Comparison of ENCODE assay signal across 8 mouse cellular contexts in genomic region chr4:116596379-116596778, GRCm38 (mm10). TPM values are rescaled to one million over a fixed set of nuclear protein-coding genes. Genes with fewer than 3 reads are reported as not detected.
DNase-seq lines count a peak whose midpoint lies in the region; ATAC-seq and TF ChIP-seq lines count a peak whose summit lies in the region.

Gene Ccdc17 (plus strand): TSS chr4:116596654.

- no peaks in the 10 kb centered on the region for H3K27me3 ChIP-seq in E14TG2a.4 (ENCODE audit: insufficient read depth, low read length)
- H3K27me3 ChIP-seq in forebrain, embryonic 12.5 days: no peaks in the 10 kb centered on the region
- H3K27me3 ChIP-seq in midbrain, postnatal 0 days (ENCODE audit: insufficient read depth, low read length): no peaks in the 10 kb centered on the region

- peaks cover 61% of the 10 kb centered on the region for H3K36me3 ChIP-seq in E14TG2a.4 (ENCODE audit: insufficient read depth, low read length)
- H3K36me3 ChIP-seq in forebrain, embryonic 12.5 days (replicated peaks): peaks cover 47% of the 10 kb centered on the region
- peaks cover 22% of the 10 kb centered on the region; the same call in 1 of the 2 replicates for H3K36me3 ChIP-seq in midbrain, postnatal 0 days (ENCODE audit: insufficient read depth, low read length)

- peak; percentile 16 to 34 for DNase-seq in cerebellum, adult 18-20 months
- no peak for DNase-seq in cerebellum, postnatal 4 days (ENCODE audit: low spot score in 2 of 2)
- DNase-seq in large intestine, adult 2 months (ENCODE audit: low read depth, low spot score): peak; percentile 46
- DNase-seq in midbrain, postnatal 0 days (ENCODE audit: low spot score): no peak
- no peak for DNase-seq in ovary, postnatal 14 days (ENCODE audit: low spot score)
- DNase-seq in gastrocnemius, adult 18-20 months (ENCODE audit: low spot score): no peak

- peaks cover 45% of the 10 kb centered on the region for H3K4me1 ChIP-seq in E14TG2a.4 (replicated peaks; ENCODE audit: low read depth, low read length)
- H3K4me1 ChIP-seq in forebrain, embryonic 12.5 days: peaks cover 21% of the 10 kb centered on the region
- peaks cover 9% of the 10 kb centered on the region for H3K4me1 ChIP-seq in midbrain, postnatal 0 days (ENCODE audit: insufficient read depth, low read length)

- H3K4me3 ChIP-seq in E14TG2a.4 (replicated peaks; ENCODE audit: low read length): peak within 1 kb of the TSS; percentile 92
- H3K4me3 ChIP-seq in forebrain, embryonic 12.5 days (replicated peaks): peak within 1 kb of the TSS; percentile 61
- peak within 1 kb of the TSS; percentile 74 for H3K4me3 ChIP-seq in midbrain, postnatal 0 days (ENCODE audit: low read depth, low read length)

- WGBS in forebrain, embryonic 12.5 days: 27% methylated on average over 5 of the region's 5 CpGs
- 11% methylated on average over 5 of the region's 5 CpGs for WGBS in large intestine, adult 2 months
- WGBS in midbrain, postnatal 0 days: 25% methylated on average over 5 of the region's 5 CpGs

- peak within 1 kb of the TSS; percentile 69 for H3K9ac ChIP-seq in forebrain, embryonic 12.5 days
- H3K9ac ChIP-seq in midbrain, postnatal 0 days (replicated peaks; ENCODE audit: low read length, poor library complexity, severe bottlenecking): peak within 1 kb of the TSS; percentile 64

- ATAC-seq in forebrain, embryonic 12.5 days (ENCODE audit: low FRiP score): no peak
- ATAC-seq in midbrain, postnatal 0 days (ENCODE audit: low FRiP score): no peak

- no peak for TF ChIP-seq CTCF in E14TG2a.4 (conservative IDR thresholded peaks at IDR 0.05; ENCODE audit: low read length)
- no peak for TF ChIP-seq CTCF in midbrain, postnatal 0 days (IDR thresholded peaks at IDR 0.05)

- H3K9me3 ChIP-seq in E14TG2a.4 (ENCODE audit: low read length): no peaks in the 10 kb centered on the region
- no peaks in the 10 kb centered on the region for H3K9me3 ChIP-seq in forebrain, embryonic 12.5 days
- no peaks in the 10 kb centered on the region for H3K9me3 ChIP-seq in midbrain, postnatal 0 days (ENCODE audit: low read length)

- H3K27ac ChIP-seq in forebrain, embryonic 12.5 days: peak within 1 kb of the TSS; percentile 74
- H3K27ac ChIP-seq in midbrain, postnatal 0 days (ENCODE audit: low read depth, low read length): peak within 1 kb of the TSS; percentile 88

- peak within 1 kb of the TSS; percentile 85 for H3K4me2 ChIP-seq in forebrain, embryonic 12.5 days
- peak within 1 kb of the TSS; percentile 86 for H3K4me2 ChIP-seq in midbrain, postnatal 0 days (ENCODE audit: low read depth, low read length, poor library complexity, severe bottlenecking)

RNA-seq across cellular contexts. Expression of gene Ccdc17, which starts in this region (rescaled TPM):
- 2.5 and 4.6 TPM in 2 replicates for polyA plus RNA-seq in forebrain, embryonic 12.5 days (2016; fragmentation: Nextera tagmentation; extraction: Ambion mirVana)
- polyA plus RNA-seq in large intestine, adult 2 months (2012; rRNA removed): 6.1 and 8.2 TPM in 2 replicates
- 0.44 and 5.1 TPM in 2 replicates for total RNA-seq in midbrain, postnatal 0 days (2014; rRNA removed)
- polyA plus RNA-seq in midbrain, postnatal 0 days (2015; fragmentation: Nextera tagmentation; extraction: Ambion mirVana): 3.2 and 4.1 TPM in 2 replicates
- total RNA-seq in gastrocnemius, adult 18-20 months (2021): 1 to 10 TPM; 1.3 to 1.7 TPM

Comparison
In these comparisons a context has a peak if more than half of its experiments do, and no peak if none do; other contexts are left out.
1. DNase-seq: peak in cerebellum, adult 18-20 months (2 of 2) and large intestine, adult 2 months (single experiment); none in cerebellum, postnatal 4 days (0 of 2), midbrain, postnatal 0 days (single experiment), ovary, postnatal 14 days (single experiment) and gastrocnemius, adult 18-20 months (single experiment).
2. Peak in every context shown above with its lines, with median percentiles within 50 percentile points of each other: H3K4me3 ChIP-seq.